Mouse (Mus musculus) cortical plate, adult 2 months (tissue): ENCODE results near the gene Kdr.

Experiments used
- CTCF ChIP-seq: fragments of 200-500 bp; IDR thresholded peaks from 2 replicates; pipeline ENCODE4 v1.5.1; 2011; ENCODE audit warnings: mild to moderate bottlenecking, control low read depth, low read length; ENCODE audit not compliant: insufficient read depth; ENCODE audit errors: extremely low read depth
- POLR2A ChIP-seq: fragments of 200-500 bp; IDR thresholded peaks from 2 replicates; pipeline ENCODE4 v1.6.1; 2011; ENCODE audit warnings: mild to moderate bottlenecking, low read length, control low read depth; ENCODE audit not compliant: insufficient read depth; ENCODE audit errors: extremely low read depth

GRCm38 (mm10) chr5:75990212-75990611 is 12.0 kb upstream of the Kdr start:
- TF ChIP-seq CTCF, result no peak
- TF ChIP-seq POLR2A, result no peak
